Mouse (Mus musculus) C3H10T1/2 (cell line): ENCODE results near the gene Gpbar1. TPM values are rescaled to one million over a fixed set of nuclear protein-coding genes. Genes with fewer than 3 reads are reported as not detected.

Experiments used
- polyA plus RNA-seq, 2 experiments: library from polyadenylated mRNA; unstranded; fragments of >200 nt; fragmentation: generic; extraction: Trizol; gene quantifications; one replicate each; pipeline ENCODE4 v1.2.1; 2012; ENCODE audit warnings: missing spikeins in 2 of 2

Gene Gpbar1
- polyA plus RNA-seq, result under 1 TPM; 0.05 to 0.08 TPM

GRCm38 (mm10) chr1:74278538-74278937 is at the start of gene Gpbar1:
TSS of gene Gpbar1 (plus strand) at chr1:74278550.

GRCm38 (mm10) chr1:74235938-74236589 is 42.3 kb upstream of the Gpbar1 start, which contains the start of gene Arpc2:
TSS of gene Arpc2 (plus strand) at chr1:74236084.

GRCm38 (mm10) chr1:74284543-74285160 is 6.3 kb downstream of the Gpbar1 start, which contains the start of the genes Aamp and Pnkd:
TSS of gene Aamp (minus strand) at chr1:74284738.
TSS of gene Pnkd (plus strand) at chr1:74284930.

GRCm38 (mm10) chr1:74305522-74305921 is 27.2 kb downstream of the Gpbar1 start, which contains the start of gene Tmbim1:
TSS of gene Tmbim1 (minus strand) at chr1:74305622.

Other genes starting within 250 kb of the Gpbar1 start
- 10 to 100 TPM; 10.5 to 17.3 TPM for gene Tns1, start 154.1 kb upstream of the Gpbar1 start, polyA plus RNA-seq
- gene Rufy4, start 153.0 kb upstream of the Gpbar1 start, polyA plus RNA-seq, result under 1 TPM; 0.08 to 0.47 TPM
- under 1 TPM in 1 of 2 experiments, not detected in 1; 0.01 TPM for gene Cxcr2, start 124.6 kb upstream of the Gpbar1 start, polyA plus RNA-seq
- gene Cxcr1, start 83.9 kb upstream of the Gpbar1 start, polyA plus RNA-seq, result under 1 TPM in 1 of 2 experiments, not detected in 1; 0.06 TPM
- gene Arpc2, start 42.5 kb upstream of the Gpbar1 start, polyA plus RNA-seq, result 100 to 1,000 TPM in 1 of 2 experiments, 10 to 100 TPM in 1; 41.4 to 154 TPM
- 100 to 1,000 TPM; 121 to 202 TPM for gene Aamp, start 6.2 kb downstream of the Gpbar1 start, polyA plus RNA-seq
- 100 to 1,000 TPM in 1 of 2 experiments, 10 to 100 TPM in 1; 49.4 to 116 TPM for gene Pnkd, start 6.4 kb downstream of the Gpbar1 start, polyA plus RNA-seq
- 10 to 100 TPM; 25.9 to 73.9 TPM for gene Tmbim1, start 27.1 kb downstream of the Gpbar1 start, polyA plus RNA-seq
- gene Catip, start 83.6 kb downstream of the Gpbar1 start, polyA plus RNA-seq, result under 1 TPM in 1 of 2 experiments, not detected in 1; 0.19 TPM
- 1 to 10 TPM in 1 of 2 experiments, under 1 TPM in 1; 0.58 to 1.7 TPM for gene Slc11a1, start 96.6 kb downstream of the Gpbar1 start, polyA plus RNA-seq
- gene Ctdsp1, start 113.0 kb downstream of the Gpbar1 start, polyA plus RNA-seq, result 100 to 1,000 TPM in 1 of 2 experiments, 10 to 100 TPM in 1; 71.9 to 105 TPM
- under 1 TPM in 1 of 2 experiments, not detected in 1; 0.11 TPM for gene Vil1, start 130.8 kb downstream of the Gpbar1 start, polyA plus RNA-seq
- gene Cnot9, start 227.5 kb downstream of the Gpbar1 start, polyA plus RNA-seq, result 10 to 100 TPM; 13.1 to 22.0 TPM